Mouse (Mus musculus) gastrocnemius, postnatal 14 days (tissue): Measurements from ENCODE around the gene Sec16b. TPM values are rescaled to one million over a fixed set of nuclear protein-coding genes. Genes with fewer than 3 reads are reported as not detected.

Experiments used
- total RNA-seq, 2 experiments: library from RNA; stranded (reverse); gene quantifications; 2 replicates each; pipeline ENCODE4 v1.2.3; 2021

Sec16b gene
- total RNA-seq, 2 experiments from 2014 or later, result 2.3 to 2.4 TPM

Other genes with a start within 250 kb of the Sec16b start
- 10 to 100 TPM; 13.5 to 14.3 TPM for gene Rasal2, start 94.1 kb upstream of the Sec16b start, total RNA-seq
- gene Cryzl2, start 48.2 kb upstream of the Sec16b start, total RNA-seq, result 1 to 10 TPM; 2.7 to 3.1 TPM